Mouse (Mus musculus) duodenum, adult 2 months (tissue): Measurements from ENCODE around the gene Olfr456. TPM values are rescaled to one million over a fixed set of nuclear protein-coding genes. Genes with fewer than 3 reads are reported as not detected.

Experiments used
- polyA plus RNA-seq: library from polyadenylated mRNA; depleted of rRNA; stranded (reverse); fragments of >200 nt; gene quantifications from 2 replicates; pipeline ENCODE4 v1.2.3, GENCODE M21; 2012; ENCODE audit warnings: low replicate concordance; rRNA removed

The Olfr456 gene
- not detected in 2 replicates for polyA plus RNA-seq

GRCm38 (mm10) chr6:42487114-42487513, at the start of gene Olfr456:
TSS of gene Olfr456 (minus strand) at chr6:42487214.

GRCm38 (mm10) chr6:42476235-42476634, 10.8 kb downstream of the Olfr456 start, which contains the start of gene Olfr457:
TSS of gene Olfr457 (minus strand) at chr6:42476335.

GRCm38 (mm10) chr6:42465096-42465495, 21.9 kb downstream of the Olfr456 start, which contains the start of gene Olfr458:
TSS of gene Olfr458 (minus strand) at chr6:42465196.

Other genes starting within 250 kb of the Olfr456 start
- gene Gstk1, start 241.3 kb downstream of the Olfr456 start, polyA plus RNA-seq: 35.3 and 42.7 TPM in 2 replicates
- 28.7 and 43.7 TPM in 2 replicates for gene Tmem139, start 225.2 kb downstream of the Olfr456 start, polyA plus RNA-seq
- 9.4 and 17.3 TPM in 2 replicates for gene Casp2, start 222.2 kb downstream of the Olfr456 start, polyA plus RNA-seq
- gene Clcn1, start 200.5 kb downstream of the Olfr456 start, polyA plus RNA-seq: 0.15 and 0.54 TPM in 2 replicates
- gene Fam131b, start 162.6 kb downstream of the Olfr456 start, polyA plus RNA-seq: 0.08 and 0.09 TPM in 2 replicates
- gene Zyx, start 137.6 kb downstream of the Olfr456 start, polyA plus RNA-seq: 165 and 301 TPM in 2 replicates
- gene Epha1, start 113.9 kb downstream of the Olfr456 start, polyA plus RNA-seq: 30.8 and 60.3 TPM in 2 replicates
- not detected in 2 replicates for gene Tas2r143, start 87.0 kb downstream of the Olfr456 start, polyA plus RNA-seq
- not detected in 2 replicates for gene Tas2r135, start 81.8 kb downstream of the Olfr456 start, polyA plus RNA-seq
- gene Tas2r126, start 52.7 kb downstream of the Olfr456 start, polyA plus RNA-seq: not detected in 2 replicates
- gene Olfr458, start 22.0 kb downstream of the Olfr456 start, polyA plus RNA-seq: not detected in 2 replicates
- gene Olfr457, start 10.9 kb downstream of the Olfr456 start, polyA plus RNA-seq: not detected in 2 replicates
- gene Olfr455, start 60.4 kb upstream of the Olfr456 start, polyA plus RNA-seq: not detected in 2 replicates
- not detected in 2 replicates for gene Tcaf3, start 110.5 kb upstream of the Olfr456 start, polyA plus RNA-seq
- gene Tcaf2, start 158.0 kb upstream of the Olfr456 start, polyA plus RNA-seq: 2.0 and 3.3 TPM in 2 replicates
- 1.9 and 3.2 TPM in 2 replicates for gene Tcaf1, start 222.9 kb upstream of the Olfr456 start, polyA plus RNA-seq